Mouse (Mus musculus) cortical plate, adult 2 months (tissue): ENCODE data around the gene Rassf4.

ENCODE experiments used
- CTCF ChIP-seq: fragments of 200-500 bp; IDR thresholded peaks from 2 replicates; pipeline ENCODE4 v1.5.1; 2011; ENCODE audit warnings: mild to moderate bottlenecking, control low read depth, low read length; ENCODE audit not compliant: insufficient read depth; ENCODE audit errors: extremely low read depth
- POLR2A ChIP-seq: fragments of 200-500 bp; IDR thresholded peaks from 2 replicates; pipeline ENCODE4 v1.6.1; 2011; ENCODE audit warnings: mild to moderate bottlenecking, low read length, control low read depth; ENCODE audit not compliant: insufficient read depth; ENCODE audit errors: extremely low read depth

DNA sequence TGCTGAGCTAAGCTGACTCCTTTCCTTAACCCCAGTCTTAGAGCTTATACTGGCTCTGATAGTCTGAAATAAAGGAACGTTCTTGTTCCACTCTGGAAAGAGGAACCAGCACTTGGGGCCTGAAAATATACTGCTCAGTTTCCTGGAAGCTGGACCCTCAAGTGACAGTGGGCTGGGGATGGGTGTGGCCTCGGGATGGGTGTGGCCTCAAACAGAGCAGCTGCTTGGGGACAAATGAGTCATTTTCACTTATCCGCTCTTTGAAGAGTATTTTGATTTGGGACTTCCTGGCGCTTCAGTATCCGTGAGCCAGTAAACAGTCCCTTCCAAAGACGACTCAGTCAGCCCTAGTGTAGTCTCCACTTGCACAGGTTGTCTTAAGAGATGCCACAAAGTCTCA lies 8.6 kb upstream of the Rassf4 start:
- no peak for TF ChIP-seq POLR2A
- TF ChIP-seq CTCF, result no peak
